Mouse (Mus musculus) midbrain, embryonic 12.5 days (tissue): ENCODE data around the gene Sptlc2. TPM values are rescaled to one million over a fixed set of nuclear protein-coding genes. Genes with fewer than 3 reads are reported as not detected.

Experiments
- ATAC-seq: fragments of 200-750 bp; cut with Nextera tagmentation; 2 replicates; pipeline ENCODE4 v1.8.0; 2017; ENCODE audit warnings: low read depth, moderate TSS enrichment, moderate library complexity; ENCODE audit not compliant: low FRiP score
- H3K27ac ChIP-seq: fragments of 300-500 bp; sonication (generic); replicated peaks from 2 replicates; pipeline ENCODE4 v1.5.1; 2016; ENCODE audit warnings: mild to moderate bottlenecking
- H3K27me3 ChIP-seq: fragments of 300-500 bp; sonication (generic); 2 replicates; pipeline ENCODE4 v1.6.1; 2016; ENCODE audit warnings: mild to moderate bottlenecking
- H3K36me3 ChIP-seq: fragments of 300-500 bp; sonication (generic); 2 replicates; pipeline ENCODE4 v1.6.1; 2016
- H3K4me1 ChIP-seq: fragments of 300-500 bp; sonication (generic); 2 replicates; pipeline ENCODE4 v1.6.1; 2016
- H3K4me2 ChIP-seq: fragments of 300-500 bp; sonication (generic); replicated peaks from 2 replicates; pipeline ENCODE4 v1.6.1; 2016; ENCODE audit warnings: mild to moderate bottlenecking, moderate library complexity
- H3K4me3 ChIP-seq: fragments of 300-500 bp; sonication (generic); 2 replicates; pipeline ENCODE4 v1.5.1; 2016; ENCODE audit warnings: mild to moderate bottlenecking
- H3K9ac ChIP-seq: fragments of 300-500 bp; sonication (generic); replicated peaks from 2 replicates; pipeline ENCODE4 v1.6.1; 2016; ENCODE audit warnings: mild to moderate bottlenecking, moderate library complexity
- H3K9me3 ChIP-seq: fragments of 300-500 bp; sonication (generic); 2 replicates; pipeline ENCODE4 v1.6.1; 2016; ENCODE audit warnings: mild to moderate bottlenecking
- WGBS: fragments of 180-500 bp; shearing (Covaris S2); methylation state at CpG from one replicate; pipeline ENCODE4 v1.1.7; 2016; 5-methylcytosine and 5-hydroxymethylcytosine counted together
- microRNA-seq: library from miRNA; unstranded; fragments of <30 nt; microRNA quantifications from one replicate; pipeline ENCODE4, GENCODE M21; 2017
- polyA plus RNA-seq: library from polyadenylated mRNA; unstranded; fragments of >200 nt; fragmentation: Nextera tagmentation; extraction: Ambion mirVana; gene quantifications from 2 replicates; pipeline ENCODE4 v1.2.1, GENCODE M21; 2016

Sptlc2 gene
- polyA plus RNA-seq, 1 experiment from 2014 or later: 65.2 TPM

- WGBS: under 1% methylated on average over 31 of the region's 31 CpGs
Observed at GRCm38 (mm10) chr12:87266827-87267603, 121.1 kb downstream of the Sptlc2 start.

GRCm38 (mm10) chr12:87266108-87266826 lies 121.9 kb downstream of the Sptlc2 start, which contains the start of the genes Vipas39 and Ahsa1:
Gene Vipas39 (minus strand): TSS chr12:87266256.
Gene Ahsa1 (plus strand): TSS chr12:87266479.
- peak within 1 kb of the TSS; percentile 89 for H3K9ac ChIP-seq
- H3K27ac ChIP-seq: peak within 1 kb of the TSS; percentile 86
- under 1% methylated on average over 31 of the region's 31 CpGs for WGBS
- no peaks in the 10 kb centered on the region for H3K27me3 ChIP-seq
- no peaks in the 10 kb centered on the region for H3K9me3 ChIP-seq
- ATAC-seq: peak; percentile 96
- H3K4me1 ChIP-seq: peaks cover 22% of the 10 kb centered on the region
- H3K36me3 ChIP-seq: peaks cover 43% of the 10 kb centered on the region
- peak within 1 kb of the TSS; percentile 95 for H3K4me2 ChIP-seq
- peak within 1 kb of the TSS; percentile 57 for H3K4me3 ChIP-seq

More at GRCm38 (mm10) chr12:87266827-87267603, 121.1 kb downstream of the Sptlc2 start:
- Histone ChIP-seq H3K36me3 (peaks cover 43% of the 10 kb centered on the region), H3K4me3 (peak overlapping the region; percentile 57), H3K9ac (peak overlapping the region; percentile 89), H3K27me3 (no peaks in the 10 kb centered on the region), H3K4me1 (peaks cover 22% of the 10 kb centered on the region), H3K4me2 (peak overlapping the region; percentile 95), H3K27ac (peak overlapping the region; percentile 86), H3K9me3 (no peaks in the 10 kb centered on the region)
- ATAC-seq: peak; percentile 71; the same call in 1 of the 2 replicates

GRCm38 (mm10) chr12:87265444-87265843 lies 122.7 kb downstream of the Sptlc2 start:
- H3K4me3 ChIP-seq: peak overlapping the region; percentile 57
- no peak for ATAC-seq
- 29% methylated on average over 11 of the region's 11 CpGs for WGBS
- peak overlapping the region; percentile 74 for H3K4me2 ChIP-seq
- H3K4me1 ChIP-seq: peaks cover 22% of the 10 kb centered on the region
- no peaks in the 10 kb centered on the region for H3K27me3 ChIP-seq
- no peaks in the 10 kb centered on the region for H3K9me3 ChIP-seq
- H3K27ac ChIP-seq: peak overlapping the region; percentile 69
- H3K36me3 ChIP-seq: peaks cover 42% of the 10 kb centered on the region
- peak overlapping the region; percentile 85 for H3K9ac ChIP-seq

GRCm38 (mm10) chr12:87260562-87260961 lies 127.6 kb downstream of the Sptlc2 start:
- H3K27me3 ChIP-seq: no peaks in the 10 kb centered on the region
- H3K27ac ChIP-seq: no peak overlapping the region
- WGBS: 97% methylated on average over 8 of the region's 8 CpGs
- H3K9ac ChIP-seq: no peak overlapping the region
- H3K36me3 ChIP-seq: peaks cover 71% of the 10 kb centered on the region
- H3K4me2 ChIP-seq: no peak overlapping the region
- no peaks in the 10 kb centered on the region for H3K9me3 ChIP-seq
- no peak overlapping the region for H3K4me3 ChIP-seq
- peaks cover 6% of the 10 kb centered on the region for H3K4me1 ChIP-seq
- ATAC-seq: no peak

GRCm38 (mm10) chr12:87256629-87257028 lies 131.5 kb downstream of the Sptlc2 start:
- Histone ChIP-seq H3K4me2 (no peak overlapping the region), H3K9ac (no peak overlapping the region), H3K36me3 (peaks cover 91% of the 10 kb centered on the region), H3K9me3 (no peaks in the 10 kb centered on the region), H3K4me3 (no peak overlapping the region), H3K27me3 (no peaks in the 10 kb centered on the region), H3K27ac (no peak overlapping the region), H3K4me1 (no peaks in the 10 kb centered on the region)
- 97% methylated on average over 5 of the region's 5 CpGs for WGBS
- no peak for ATAC-seq

Small RNA genes lying within 50 kb of the gene (microRNA-seq; reads per million reads assigned to microRNA genes)
- gene Gm47293 (not detected), gene Mir3068 (43.4 reads per million, percentile 43 among the genes with 10 or more reads in this experiment)

Other genes starting within 250 kb of the Sptlc2 start
- 25.5 and 25.7 TPM in 2 replicates for gene Gstz1, start 241.2 kb downstream of the Sptlc2 start, polyA plus RNA-seq
- 16.3 and 17.5 TPM in 2 replicates for gene Pomt2, start 240.4 kb downstream of the Sptlc2 start, polyA plus RNA-seq
- gene Samd15, start 188.6 kb downstream of the Sptlc2 start, polyA plus RNA-seq: 1.1 and 1.9 TPM in 2 replicates
- gene Tmed8, start 187.9 kb downstream of the Sptlc2 start, polyA plus RNA-seq: 5.6 and 6.0 TPM in 2 replicates
- gene Noxred1, start 149.6 kb downstream of the Sptlc2 start, polyA plus RNA-seq: 1.2 and 1.8 TPM in 2 replicates
- gene Vipas39, start 122.1 kb downstream of the Sptlc2 start, polyA plus RNA-seq: 62.1 and 62.2 TPM in 2 replicates
- gene Ahsa1, start 121.9 kb downstream of the Sptlc2 start, polyA plus RNA-seq: 188 and 195 TPM in 2 replicates
- 1.0 and 1.2 TPM in 2 replicates for gene Ism2, start 88.7 kb downstream of the Sptlc2 start, polyA plus RNA-seq
- gene Slirp, start 55.5 kb upstream of the Sptlc2 start, polyA plus RNA-seq: 281 and 287 TPM in 2 replicates
- 51.2 and 55.2 TPM in 2 replicates for gene Alkbh1, start 55.7 kb upstream of the Sptlc2 start, polyA plus RNA-seq
- 152 and 155 TPM in 2 replicates for gene Snw1, start 83.9 kb upstream of the Sptlc2 start, polyA plus RNA-seq
- not detected in 2 replicates for gene Gm5788, start 106.4 kb upstream of the Sptlc2 start, polyA plus RNA-seq
- not detected in 2 replicates for gene Gm8300, start 126.0 kb upstream of the Sptlc2 start, polyA plus RNA-seq
- gene Oog1, start 214.3 kb upstream of the Sptlc2 start, polyA plus RNA-seq: not detected in 2 replicates
- gene Gm4027, start 230.5 kb upstream of the Sptlc2 start, polyA plus RNA-seq: not detected in 2 replicates